Mouse (Mus musculus): Measurements from ENCODE around the gene Eomes.

The Eomes gene

GRCm38 (mm10) chr9:118479508-118480291, 1.7 kb downstream of the Eomes start:
- ChIA-PET POLR2A (interaction anchor here (0.6 to 6.2 kb wide), 30 partner anchors 8 to 438 kb away, joined by 3 to 69 read pairs (median 4); no protein-coding TSS in a partner anchor), CTCF (interaction anchor here (0.5 to 4.3 kb wide), 14 partner anchors 9 to 440 kb away, joined by 3 to 45 read pairs (median 5); partner anchors contain the start of gene Azi2 (in 2 of the 4))

DNA sequence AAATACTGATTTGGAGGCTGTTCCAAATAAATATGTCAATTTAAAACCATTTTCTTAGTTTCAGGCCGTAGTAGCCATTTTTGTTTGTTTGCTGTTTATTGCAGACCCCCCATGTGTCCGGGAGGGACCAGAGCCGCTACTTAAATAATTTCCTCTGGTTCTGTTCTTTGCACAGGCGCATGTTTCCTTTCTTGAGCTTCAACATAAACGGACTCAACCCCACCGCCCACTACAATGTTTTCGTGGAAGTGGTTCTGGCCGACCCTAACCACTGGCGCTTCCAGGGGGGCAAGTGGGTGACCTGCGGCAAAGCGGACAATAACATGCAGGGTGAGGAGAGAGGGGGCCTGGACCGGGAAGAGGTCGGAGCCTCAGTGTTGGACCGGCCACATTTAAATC, 2.3 kb downstream of the Eomes start:
- ChIA-PET POLR2A (interaction anchor here (0.7 to 6.2 kb wide), 12 partner anchors 8 to 92 kb away, joined by 3 to 69 read pairs (median 6); no protein-coding TSS in a partner anchor), CTCF (interaction anchor here in 3 of 4 experiments (0.6 to 4.3 kb wide), 7 partner anchors 8 to 440 kb away, joined by 3 to 45 read pairs (median 5); partner anchors contain the start of gene Azi2 (in 1 of the 3))

GRCm38 (mm10) chr9:118482210-118482609, 4.2 kb downstream of the Eomes start:
- CTCF ChIA-PET = no interaction called here
- POLR2A ChIA-PET = interaction anchor here in 3 of 4 experiments (0.8 to 1.5 kb wide), 4 partner anchors 10 to 76 kb away, joined by 3 to 7 read pairs (median 4); no protein-coding TSS in a partner anchor

- ChIA-PET CTCF (interaction anchor here in 2 of 4 experiments (0.6 to 4.1 kb wide), 4 partner anchors 8 to 446 kb away, joined by 3 to 45 read pairs (median 14); partner anchors contain the start of genes Azi2 (in 1 of the 2) and Eomes (in 1 of the 2)), POLR2A (interaction anchor here in 3 of 4 experiments (0.7 to 7.2 kb wide), 6 partner anchors 9 to 81 kb away, joined by 3 to 63 read pairs (median 8); partner anchors contain the start of gene Eomes (in 2 of the 3))
Observed at GRCm38 (mm10) chr9:118486361-118487095, 8.5 kb downstream of the Eomes start.

DNA sequence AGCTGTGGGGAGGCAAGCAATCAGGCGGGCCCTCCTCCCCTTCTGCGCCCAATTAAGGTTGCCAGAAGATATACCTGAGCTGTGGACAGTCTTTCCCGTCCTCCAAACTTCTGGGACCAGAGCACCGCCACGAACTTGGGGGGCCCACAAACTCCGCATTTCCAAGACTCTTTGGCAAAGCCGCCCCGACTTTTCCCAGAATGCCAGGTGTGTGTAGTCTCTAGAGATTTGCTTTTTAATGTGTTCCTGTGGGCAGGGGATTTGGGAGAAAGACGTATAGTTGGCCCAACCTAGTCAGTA, 9.0 kb downstream of the Eomes start:
- POLR2A ChIA-PET = interaction anchor here in 3 of 4 experiments (0.7 to 7.2 kb wide), 4 partner anchors 9 to 81 kb away, joined by 3 to 63 read pairs (median 26); partner anchors contain the start of gene Eomes (in 2 of the 3)
- CTCF ChIA-PET = interaction anchor here in 2 of 4 experiments (2.0 to 4.1 kb wide), 3 partner anchors 9 to 447 kb away, joined by 5 to 45 read pairs (median 23); partner anchors contain the start of genes Azi2 (in 1 of the 2) and Eomes (in 1 of the 2)

GRCm38 (mm10) chr9:118487636-118488035, 9.6 kb downstream of the Eomes start:
- ChIA-PET CTCF (interaction anchor here (0.6 to 4.1 kb wide), 18 partner anchors 9 to 749 kb away, joined by 3 to 45 read pairs (median 4); partner anchors contain the start of genes Azi2 (in 2 of the 4), Eomes (in 1 of the 4) and Golga4 (in 1 of the 4)), POLR2A (interaction anchor here (0.7 to 7.2 kb wide), 15 partner anchors 8 to 408 kb away, joined by 3 to 63 read pairs (median 5); partner anchors contain the start of genes Eomes (in 2 of the 4) and Golga4 (in 1 of the 4))

GRCm38 (mm10) chr9:118488138-118488895, 10.3 kb downstream of the Eomes start:
- ChIA-PET POLR2A (interaction anchor here (0.6 to 7.2 kb wide), 29 partner anchors 8 to 790 kb away, joined by 3 to 63 read pairs (median 4); partner anchors contain the start of genes Eomes (in 2 of the 4), Azi2 (in 1 of the 4) and Golga4 (in 1 of the 4)), CTCF (interaction anchor here (0.6 to 4.1 kb wide), 30 partner anchors 9 to 1503 kb away, joined by 3 to 45 read pairs (median 4); partner anchors contain the start of genes Azi2 (in 2 of the 4), Eomes (in 1 of the 4) and Golga4 (in 1 of the 4))

- ChIA-PET POLR2A (interaction anchor here (0.6 to 7.2 kb wide), 41 partner anchors 10 to 739 kb away, joined by 3 to 63 read pairs (median 4); partner anchors contain the start of genes Azi2 (in 2 of the 4), Eomes (in 2 of the 4) and Golga4 (in 2 of the 4)), CTCF (interaction anchor here (0.5 to 4.1 kb wide), 73 partner anchors 9 to 1502 kb away, joined by 3 to 45 read pairs (median 4); partner anchors contain the start of genes Golga4 (in 3 of the 4), Azi2 (in 2 of the 4), Eomes (in 2 of the 4) and Itga9 (in 1 of the 4))
Observed at GRCm38 (mm10) chr9:118488896-118489578, 11.0 kb downstream of the Eomes start.

GRCm38 (mm10) chr9:118489579-118490019, 11.6 kb downstream of the Eomes start:
- CTCF ChIA-PET = interaction anchor here (0.5 to 4.1 kb wide), 62 partner anchors 8 to 450 kb away, joined by 3 to 45 read pairs (median 4); partner anchors contain the start of genes Eomes (in 3 of the 4), Azi2 (in 2 of the 4), Golga4 (in 2 of the 4) and Itga9 (in 1 of the 4)

GRCm38 (mm10) chr9:118491195-118491594, 13.2 kb downstream of the Eomes start:
- CTCF ChIA-PET = interaction anchor here in 1 of 4 experiments (1.2 kb wide), 1 partner anchor 99 kb away, joined by 3 read pairs; no protein-coding TSS in a partner anchor
- POLR2A ChIA-PET = interaction anchor here in 3 of 4 experiments (0.5 to 7.2 kb wide), 5 partner anchors 13 to 119 kb away, joined by 3 to 63 read pairs (median 7); partner anchors contain the start of genes Eomes (in 1 of the 3) and Golga4 (in 1 of the 3)

More at GRCm38 (mm10) chr9:118489579-118490019, 11.6 kb downstream of the Eomes start:
- POLR2A ChIA-PET = interaction anchor here (0.6 to 7.2 kb wide), 29 partner anchors 11 to 450 kb away, joined by 3 to 63 read pairs (median 4); partner anchors contain the start of genes Azi2 (in 2 of the 4), Eomes (in 2 of the 4) and Golga4 (in 2 of the 4)

DNA sequence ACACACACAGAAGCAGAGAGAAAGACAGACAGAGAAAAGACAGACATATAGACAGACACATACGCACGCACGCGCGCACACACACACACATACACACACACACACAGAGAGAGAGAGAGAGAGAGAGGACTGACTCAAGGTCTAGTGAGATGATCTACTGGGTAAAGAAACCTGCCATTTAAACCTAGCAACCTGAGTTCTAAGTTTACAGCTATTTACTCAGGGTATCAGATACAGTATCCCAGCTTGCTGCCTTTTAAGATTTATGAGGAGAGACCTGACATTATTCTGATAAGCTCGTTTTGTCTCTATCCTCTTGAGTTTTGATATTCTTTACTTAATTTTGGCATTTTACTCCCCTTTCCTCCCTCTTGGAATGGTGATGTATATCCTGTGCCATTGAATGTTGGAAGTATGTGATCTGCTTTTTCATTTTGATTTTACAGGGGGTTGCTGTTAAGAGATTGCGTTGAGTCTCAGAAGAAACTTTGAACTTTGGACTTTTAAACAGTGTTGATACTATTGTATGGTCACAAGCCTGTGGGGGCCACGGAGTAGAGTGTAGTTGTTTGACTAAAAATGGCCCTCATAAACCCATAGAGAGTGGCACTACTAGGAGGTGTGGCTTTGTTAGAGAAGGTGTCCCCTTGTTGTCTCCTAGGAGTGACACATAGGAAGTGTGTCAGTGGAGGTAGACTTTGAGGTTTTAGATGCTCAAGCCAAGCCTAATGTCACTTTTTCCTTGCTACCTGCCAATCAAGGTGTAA, 15.1 kb downstream of the Eomes start:
- ChIA-PET POLR2A (interaction anchor here in 1 of 4 experiments (7.2 kb wide), 1 partner anchor 15 kb away, joined by 63 read pairs; the partner anchor contains the start of gene Eomes), CTCF (no interaction called here)

- CTCF ChIA-PET = no interaction called here
- POLR2A ChIA-PET = interaction anchor here in 2 of 4 experiments (0.6 to 0.8 kb wide), 4 partner anchors 12 to 408 kb away, joined by 4 to 5 read pairs (median 5); partner anchors contain the start of gene Golga4 (in 1 of the 2)
Observed at GRCm38 (mm10) chr9:118494106-118494505, 16.1 kb downstream of the Eomes start.

DNA sequence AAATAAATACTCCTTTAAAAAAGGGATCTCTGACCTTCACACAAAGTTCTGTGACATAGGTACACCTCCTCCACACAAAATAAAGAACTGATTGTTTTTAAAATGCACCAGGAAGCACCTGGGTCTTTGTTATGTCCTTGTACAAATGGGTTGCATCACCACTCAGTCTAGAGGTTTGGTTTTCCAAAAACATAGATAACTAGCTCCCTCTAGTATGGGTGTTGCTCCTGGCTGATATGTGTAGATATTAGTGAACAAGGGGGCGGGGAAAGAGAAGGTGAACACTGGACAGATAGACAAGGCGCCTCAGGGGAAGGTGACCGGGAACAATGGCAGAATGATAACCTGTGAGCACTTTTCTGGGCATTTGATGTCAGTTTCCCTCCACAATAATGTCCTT, 17.9 kb downstream of the Eomes start:
- ChIA-PET CTCF (interaction anchor here in 1 of 4 experiments (1.0 to 1.5 kb wide), 3 partner anchors 10 to 413 kb away, joined by 3 to 5 read pairs (median 3); partner anchors contain the start of gene Golga4), POLR2A (interaction anchor here in 3 of 4 experiments (0.8 to 3.1 kb wide), 14 partner anchors 9 to 441 kb away, joined by 3 to 12 read pairs (median 6); partner anchors contain the start of genes Golga4 (in 3 of the 3) and Eomes (in 2 of the 3))

DNA sequence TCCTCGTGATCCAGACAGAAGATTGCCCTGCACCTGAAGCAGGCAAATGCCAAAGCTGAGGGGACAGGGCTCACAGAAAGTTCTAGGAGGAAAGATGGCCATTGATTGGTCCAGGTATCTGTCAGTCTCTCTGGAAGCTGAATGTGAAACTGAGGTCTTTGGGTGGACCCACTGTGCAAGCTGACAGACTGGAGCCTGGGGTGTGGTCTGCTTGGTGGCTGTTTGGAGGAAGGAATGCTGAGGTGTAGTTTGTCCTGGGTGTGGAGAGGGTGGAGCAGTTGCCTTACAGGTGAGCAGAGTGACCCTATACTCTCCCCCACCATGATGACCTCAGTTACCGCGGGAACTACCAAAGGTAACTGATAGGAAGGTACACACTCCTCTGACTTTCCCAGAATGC, 18.9 kb downstream of the Eomes start:
- CTCF ChIA-PET = interaction anchor here (0.6 to 2.1 kb wide), 10 partner anchors 8 to 412 kb away, joined by 3 to 8 read pairs (median 3); partner anchors contain the start of gene Golga4 (in 2 of the 4)
- POLR2A ChIA-PET = interaction anchor here in 3 of 4 experiments (0.6 to 3.1 kb wide), 19 partner anchors 9 to 457 kb away, joined by 3 to 12 read pairs (median 4); partner anchors contain the start of genes Golga4 (in 3 of the 3), Eomes (in 2 of the 3) and Azi2 (in 1 of the 3)

- CTCF ChIA-PET = interaction anchor here (0.6 to 2.1 kb wide), 9 partner anchors 9 to 410 kb away, joined by 3 to 11 read pairs (median 3); no protein-coding TSS in a partner anchor
- POLR2A ChIA-PET = interaction anchor here in 1 of 4 experiments (3.0 to 3.1 kb wide), 2 partner anchors 19 to 108 kb away, joined by 8 read pairs; partner anchors contain the start of gene Eomes
Observed at GRCm38 (mm10) chr9:118498061-118498460, 20.0 kb downstream of the Eomes start.

Measured in embryonic stem cell, embryonic (primary cell).